Mouse (Mus musculus): ENCODE data around the gene Spata31. TPM values are rescaled to one million over a fixed set of nuclear protein-coding genes. Genes with fewer than 3 reads are reported as not detected.

Spata31 gene
- polyA plus RNA-seq (2015; fragmentation: Nextera tagmentation; extraction: Ambion mirVana) = not detected in 2 replicates

DNA sequence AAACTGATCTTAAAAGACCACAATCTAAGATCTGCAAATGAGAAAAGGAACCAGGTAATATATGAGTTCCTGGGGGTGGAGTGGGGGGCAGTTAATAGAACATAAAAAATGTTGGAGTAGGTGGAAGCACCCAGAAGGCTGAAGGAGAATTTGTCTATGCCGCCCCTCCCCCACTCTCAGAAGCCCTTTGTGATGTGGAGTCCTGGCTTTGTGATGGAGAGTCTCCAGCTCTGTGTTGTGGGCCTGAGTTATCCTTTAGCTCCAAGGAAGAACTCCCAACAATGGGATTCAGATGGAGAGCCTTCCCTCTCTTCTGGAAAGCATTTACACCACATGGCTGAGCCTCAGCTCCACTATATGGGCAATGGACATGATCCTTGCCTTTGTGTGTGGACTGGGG is at the start of gene Spata31:
TSS of gene Spata31 (plus strand) at position 216 of the 400 bp plus-strand sequence.

DNA sequence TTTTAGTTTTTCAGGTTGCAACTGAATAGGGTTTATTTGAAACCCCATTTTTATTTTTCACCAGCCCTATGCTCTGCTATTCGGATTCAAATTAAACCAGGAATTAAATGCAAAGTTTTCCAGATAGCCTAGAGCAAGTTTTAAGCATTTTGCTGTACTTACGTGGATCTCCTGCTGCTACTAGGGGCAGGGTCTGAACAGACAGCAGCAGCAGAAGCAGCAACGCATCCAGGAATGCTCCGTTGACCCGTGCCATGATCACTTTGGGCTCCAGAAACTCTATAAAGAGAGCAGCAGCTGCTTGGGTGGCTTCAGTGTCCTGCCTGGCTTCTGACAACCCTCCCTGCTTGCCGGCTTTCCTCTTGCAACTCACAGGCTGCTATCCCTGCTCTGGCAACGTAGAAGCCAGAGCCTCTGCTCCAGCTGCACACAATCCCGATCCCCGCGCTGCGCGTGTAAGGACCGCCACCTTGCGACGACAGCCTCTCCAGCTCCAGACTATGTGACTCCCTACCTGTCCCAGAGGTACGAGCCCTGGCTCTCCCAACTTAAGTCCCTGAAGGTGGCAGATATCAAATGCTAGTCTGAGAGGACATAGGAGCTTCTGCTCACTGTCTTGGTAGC is 13.5 kb upstream of the Spata31 start, which contains the start of gene Cntnap3:
TSS of gene Cntnap3 (minus strand) at position 371 of the 624 bp plus-strand sequence.

Other genes with a start within 250 kb of the Spata31 start
- gene Cntnap3, start 13.5 kb upstream of the Spata31 start, polyA plus RNA-seq (2015; fragmentation: Nextera tagmentation; extraction: Ambion mirVana) = 0.07 and 0.14 TPM in 2 replicates
- gene Spata31d1c, start 115.7 kb downstream of the Spata31 start, polyA plus RNA-seq (2015; fragmentation: Nextera tagmentation; extraction: Ambion mirVana) = not detected in 2 replicates
- not detected in 2 replicates for gene Prss47, start 135.4 kb downstream of the Spata31 start, polyA plus RNA-seq (2015; fragmentation: Nextera tagmentation; extraction: Ambion mirVana)
- gene Mfsd14b, start 195.6 kb downstream of the Spata31 start, polyA plus RNA-seq (2015; fragmentation: Nextera tagmentation; extraction: Ambion mirVana) = 20.2 and 24.3 TPM in 2 replicates
- gene Olfr465-ps1, start 220.7 kb downstream of the Spata31 start, polyA plus RNA-seq (2015; fragmentation: Nextera tagmentation; extraction: Ambion mirVana) = not detected in 2 replicates
- not detected in 2 replicates for gene Olfr466, start 232.8 kb downstream of the Spata31 start, polyA plus RNA-seq (2015; fragmentation: Nextera tagmentation; extraction: Ambion mirVana)

All from skeletal muscle tissue, postnatal 0 days (tissue).